Mouse (Mus musculus) monocyte, adult 2 months (primary cell): Measurements from ENCODE around the gene Smpd2.
A peak's percentile ranks its signal among the peaks of the same experiment; 100 is the strongest.

Experiments used
- DNase-seq, 2 experiments: peaks; one replicate each; pipeline ENCODE4 v3.0.0; 2022; ENCODE audit warnings: low spot score in 2 of 2, low read depth in 1 of 2

Smpd2 gene

GRCm38 (mm10) chr10:41459990-41460389 is 30.2 kb downstream of the Smpd2 start:
- DNase-seq, result no peak

GRCm38 (mm10) chr10:41452791-41453190 is 37.4 kb downstream of the Smpd2 start:
- DNase-seq, result no peak

- no peak for DNase-seq
Measured at GRCm38 (mm10) chr10:41451656-41452055, 38.5 kb downstream of the Smpd2 start.

GRCm38 (mm10) chr10:41450780-41451522 is 39.2 kb downstream of the Smpd2 start:
- no peak for DNase-seq

- DNase-seq, result peak; percentile 83 to 92
Measured at GRCm38 (mm10) chr10:41450137-41450670, 40.0 kb downstream of the Smpd2 start, which contains the start of gene Zbtb24. Zbtb24 (plus strand) TSS chr10:41450383.

GRCm38 (mm10) chr10:41449684-41450083 is 40.5 kb downstream of the Smpd2 start:
- no peak for DNase-seq

GRCm38 (mm10) chr10:41448216-41448615 is 42.0 kb downstream of the Smpd2 start:
- no peak for DNase-seq
